13 mouse cellular contexts compared by ENCODE assay signal in genomic region chr4:120144343-120144742, GRCm38 (mm10). TPM values are rescaled to one million over a fixed set of nuclear protein-coding genes. Genes with fewer than 3 reads are reported as not detected.
DNase-seq lines count a peak whose midpoint lies in the region; ATAC-seq and TF ChIP-seq lines count a peak whose summit lies in the region.
"Had no signal": no experiment of that assay in that cellular context is flagged by ENCODE, and none has a peak within 500 bp of the region (broad histone marks: within the 10 kb centered on the region; RNA-seq: fewer than 3 reads in every experiment).

No protein-coding gene starts in this region.

- no peak overlapping the region for H3K4me2 ChIP-seq in lung, embryonic 16.5 days (ENCODE audit: low read depth, low read length)
- H3K4me2 ChIP-seq: embryonic facial prominence, embryonic 15.5 days had no signal

- no peak for ATAC-seq in lung, embryonic 16.5 days (ENCODE audit: low read depth)
- ATAC-seq: hindbrain, postnatal 0 days had no signal

- peak overlapping the region; percentile 33; the same call in 1 of the 2 replicates for H3K27ac ChIP-seq in lung, embryonic 16.5 days (ENCODE audit: low read length)
- H3K27ac ChIP-seq in gastrocnemius, adult 2 months, result peak overlapping the region; percentile 35; the same call in 1 of the 2 replicates
- H3K27ac ChIP-seq: embryonic facial prominence, embryonic 15.5 days; hindbrain, postnatal 0 days had no signal

- no peak for DNase-seq in lung, postnatal 10 days
- peak; percentile 74 for DNase-seq in cerebellum, adult 8-10 months
- peak; percentile 82 for DNase-seq in gastrocnemius, adult 2 months
- peak; percentile 6 for DNase-seq in lung, postnatal 14 days
- DNase-seq in thymus, postnatal 10 days (ENCODE audit: low spot score in 2 of 2), result no peak
- no peak for DNase-seq in layer of hippocampus, postnatal 10 days (ENCODE audit: low spot score in 2 of 2)
- DNase-seq in kidney, adult 11 months, result no peak
- DNase-seq: right cerebral cortex, postnatal 4 days had no signal

- TF ChIP-seq CTCF in gastrocnemius, adult 2 months (IDR thresholded peaks at IDR 0.05), result no peak

- 59% methylated on average over 5 of the region's 5 CpGs for WGBS in lung, embryonic 16.5 days

- no peaks in the 10 kb centered on the region for H3K9me3 ChIP-seq in lung, embryonic 16.5 days (ENCODE audit: control insufficient read depth, low read length)
- H3K9me3 ChIP-seq: embryonic facial prominence, embryonic 15.5 days had no signal

- intact Hi-C loops in gastrocnemius, adult 2 months (cut with DNase I), result no loop called here

- H3K27me3 ChIP-seq in lung, embryonic 16.5 days (ENCODE audit: control insufficient read depth, insufficient read depth, low read depth, low read length), result no peaks in the 10 kb centered on the region
- H3K27me3 ChIP-seq: embryonic facial prominence, embryonic 15.5 days had no signal

- H3K4me1 ChIP-seq in lung, embryonic 16.5 days (replicated peaks; ENCODE audit: control insufficient read depth, insufficient read depth, low read length), result peaks cover 25% of the 10 kb centered on the region

- H3K9ac ChIP-seq in lung, embryonic 16.5 days (ENCODE audit: low read length), result no peak overlapping the region
- H3K9ac ChIP-seq: embryonic facial prominence, embryonic 15.5 days had no signal

- no peaks in the 10 kb centered on the region for H3K36me3 ChIP-seq in lung, embryonic 16.5 days (ENCODE audit: control insufficient read depth, insufficient read depth, low read length)
- H3K36me3 ChIP-seq: embryonic facial prominence, embryonic 15.5 days; G1E had no signal

- no peak overlapping the region for H3K4me3 ChIP-seq in lung, embryonic 16.5 days (ENCODE audit: low read length)
- no peak overlapping the region for H3K4me3 ChIP-seq in gastrocnemius, adult 2 months
- H3K4me3 ChIP-seq: embryonic facial prominence, embryonic 15.5 days had no signal

RNA-seq across cellular contexts. Expression of gene Edn2, which starts 16.7 kb away (rescaled TPM):
- 0.74 and 0.85 TPM in 2 replicates for polyA plus RNA-seq in lung, embryonic 16.5 days (2015; fragmentation: Nextera tagmentation; extraction: Ambion mirVana)
- not detected for total RNA-seq in gastrocnemius, adult 2 months (2021)
- total RNA-seq in layer of hippocampus, postnatal 10 days (2021), result not detected
- total RNA-seq: G1E; megakaryocyte-erythroid progenitor cell, adult 5-6 weeks had no signal
- polyA plus RNA-seq: G1E had no signal

Comparison
In these comparisons a context has a peak if more than half of its experiments do, and no peak if none do; other contexts are left out.
1. DNase-seq: peak in cerebellum, adult 8-10 months (single experiment), gastrocnemius, adult 2 months (single experiment) and lung, postnatal 14 days (single experiment); none in lung, postnatal 10 days (single experiment), thymus, postnatal 10 days (0 of 2), layer of hippocampus, postnatal 10 days (0 of 2) and kidney, adult 11 months (single experiment).